Mouse (Mus musculus): ENCODE results near the gene Maco1. TPM values are rescaled to one million over a fixed set of nuclear protein-coding genes. Genes with fewer than 3 reads are reported as not detected.
"Not testable (repeated sequence)": the region's sequence is repeated elsewhere in the genome, so short reads cannot be mapped to it uniquely, and the experiment has no call there.

Maco1 gene
- polyA plus RNA-seq, 1 experiment = 1.4 TPM

DNA sequence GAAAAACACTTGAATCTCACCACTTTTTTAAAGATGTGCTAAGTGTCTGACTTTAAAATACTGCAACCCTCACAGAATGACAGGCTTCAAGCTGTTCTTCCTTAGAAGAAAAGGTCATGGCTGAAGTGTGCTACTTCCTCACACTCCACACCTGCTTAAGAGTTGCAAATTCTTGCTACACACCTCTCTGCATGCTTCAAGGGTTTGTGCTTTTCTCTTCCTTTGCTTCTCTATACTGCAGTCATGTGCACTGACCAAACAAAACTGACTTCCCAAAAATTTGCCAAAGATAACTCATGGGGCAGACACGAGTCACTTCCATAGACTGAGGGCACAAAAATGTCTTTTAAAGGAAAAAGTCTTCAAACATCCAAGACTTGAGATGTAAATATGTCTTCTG is 14.9 kb downstream of the Maco1 start:
- TF ChIP-seq GATA1 (IDR thresholded peaks at IDR 0.05; ENCODE audit: low read length) = no peak
- TF ChIP-seq TAL1 (IDR thresholded peaks at IDR 0.05; ENCODE audit: low read length) = no peak
- H3K27me3 ChIP-seq (ENCODE audit: control insufficient read depth) = no peaks in the 10 kb centered on the region
- H3K36me3 ChIP-seq (ENCODE audit: control insufficient read depth) = peaks cover 75% of the 10 kb centered on the region
- no peaks in the 10 kb centered on the region for H3K9me3 ChIP-seq (ENCODE audit: control insufficient read depth, low read length)
- H3K4me3 ChIP-seq (replicated peaks) = no peak overlapping the region
- peaks cover 24% of the 10 kb centered on the region for H3K4me1 ChIP-seq (ENCODE audit: control insufficient read depth)

DNA sequence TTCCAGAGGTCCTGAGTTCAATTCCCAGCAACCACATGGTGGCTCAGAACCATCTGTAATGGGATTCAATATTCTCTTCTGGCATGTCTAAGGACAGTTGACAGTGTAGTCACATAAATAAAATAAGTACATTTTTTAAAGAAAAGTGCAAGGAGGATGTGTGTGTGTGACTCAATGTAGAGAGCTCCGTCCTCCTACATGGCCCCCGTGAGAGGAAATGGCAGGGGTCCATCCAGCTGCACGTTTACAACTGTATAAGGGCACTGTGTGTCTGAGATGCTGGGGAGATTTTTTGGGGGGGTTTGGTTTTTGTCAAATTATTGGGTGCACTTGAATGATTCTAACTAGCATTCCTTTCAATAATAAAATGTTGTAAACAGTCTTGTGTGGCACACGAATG is 17.7 kb downstream of the Maco1 start:
- peaks cover 12% of the 10 kb centered on the region for H3K4me1 ChIP-seq (ENCODE audit: control insufficient read depth)
- no peaks in the 10 kb centered on the region for H3K9me3 ChIP-seq (ENCODE audit: control insufficient read depth, low read length)
- TF ChIP-seq GATA1 (IDR thresholded peaks at IDR 0.05; ENCODE audit: low read length) (no peak), TAL1 (IDR thresholded peaks at IDR 0.05; ENCODE audit: low read length) (no peak)
- H3K27me3 ChIP-seq (ENCODE audit: control insufficient read depth) = no peaks in the 10 kb centered on the region
- H3K36me3 ChIP-seq (ENCODE audit: control insufficient read depth) = peaks cover 87% of the 10 kb centered on the region
- no peak overlapping the region for H3K4me3 ChIP-seq (replicated peaks)

DNA sequence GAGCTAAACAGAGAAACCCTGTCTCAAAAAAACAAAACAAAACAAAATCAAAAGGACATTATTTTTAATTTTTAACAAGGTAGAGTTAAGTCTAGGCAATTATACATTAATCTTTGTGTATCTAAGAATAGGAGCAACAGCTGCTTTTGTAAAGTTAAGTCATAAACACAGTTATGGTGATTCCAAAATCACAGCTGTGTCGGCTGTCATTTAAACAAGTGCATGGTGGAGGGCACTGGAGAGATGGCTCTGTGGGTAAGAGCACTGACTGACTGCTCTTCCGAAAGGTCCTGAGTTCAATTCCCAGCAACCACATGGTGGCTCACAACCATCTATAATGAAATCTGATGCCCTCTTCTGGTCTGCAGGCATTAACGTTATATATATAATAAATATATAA is 21.2 kb downstream of the Maco1 start:
- no peaks in the 10 kb centered on the region for H3K9me3 ChIP-seq (ENCODE audit: control insufficient read depth, low read length)
- TF ChIP-seq TAL1 (IDR thresholded peaks at IDR 0.05; ENCODE audit: low read length) (no peak), GATA1 (IDR thresholded peaks at IDR 0.05; ENCODE audit: low read length) (no peak)
- H3K36me3 ChIP-seq (ENCODE audit: control insufficient read depth) = peaks cover 96% of the 10 kb centered on the region
- H3K4me3 ChIP-seq (replicated peaks) = no peak overlapping the region
- H3K4me1 ChIP-seq (ENCODE audit: control insufficient read depth) = no peaks in the 10 kb centered on the region; the same call in 1 of the 2 replicates
- H3K27me3 ChIP-seq (ENCODE audit: control insufficient read depth) = no peaks in the 10 kb centered on the region

DNA sequence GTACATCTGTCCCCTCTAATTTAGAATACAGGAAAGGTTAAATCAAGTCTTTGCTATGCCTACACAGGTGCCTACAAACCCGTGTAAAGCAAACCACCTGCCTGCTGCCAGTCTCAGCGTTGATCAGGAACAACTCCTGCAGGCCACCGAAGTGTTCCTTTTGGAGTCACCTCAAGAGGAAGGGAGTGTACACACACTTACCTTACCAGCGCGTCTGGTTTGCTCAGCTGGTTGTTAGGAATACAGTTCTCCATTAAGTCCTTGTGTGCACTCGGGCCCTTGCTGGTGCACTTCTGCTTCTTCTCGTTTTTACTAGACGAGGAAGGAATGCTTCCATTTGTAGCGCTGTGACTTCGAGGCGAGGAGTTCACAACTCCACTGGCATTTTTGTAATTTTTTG is 25.3 kb downstream of the Maco1 start:
- Histone ChIP-seq H3K27me3 (ENCODE audit: control insufficient read depth) (no peaks in the 10 kb centered on the region), H3K4me1 (ENCODE audit: control insufficient read depth) (no peaks in the 10 kb centered on the region), H3K36me3 (ENCODE audit: control insufficient read depth) (peaks cover 95% of the 10 kb centered on the region)

DNA sequence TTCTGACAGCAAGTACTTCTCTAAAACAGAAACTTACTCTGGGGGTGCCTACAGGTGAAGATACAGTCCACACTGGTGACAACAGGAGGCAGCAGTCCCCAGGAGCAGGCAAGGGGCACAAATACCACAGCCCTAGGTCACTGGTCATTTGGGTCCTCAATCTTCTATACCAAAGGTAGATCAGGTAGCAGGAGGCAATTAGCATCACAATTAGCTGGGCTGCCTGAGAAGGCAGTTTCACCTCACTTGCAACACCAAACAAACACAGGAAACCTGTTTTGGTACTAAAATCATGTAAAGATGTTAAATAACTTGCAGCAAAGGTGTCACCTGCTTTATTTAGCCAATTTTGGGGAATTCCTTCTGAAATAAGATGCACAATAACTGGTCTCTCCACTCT is 26.8 kb downstream of the Maco1 start:
- Histone ChIP-seq H3K27me3 (ENCODE audit: control insufficient read depth) (no peaks in the 10 kb centered on the region), H3K9me3 (ENCODE audit: control insufficient read depth, low read length) (no peaks in the 10 kb centered on the region), H3K36me3 (ENCODE audit: control insufficient read depth) (peaks cover 95% of the 10 kb centered on the region), H3K4me1 (ENCODE audit: control insufficient read depth) (peaks cover 2% of the 10 kb centered on the region; the same call in 1 of the 2 replicates), H3K4me3 (replicated peaks) (no peak overlapping the region)
- TF ChIP-seq GATA1 (IDR thresholded peaks at IDR 0.05; ENCODE audit: low read length) (no peak), TAL1 (IDR thresholded peaks at IDR 0.05; ENCODE audit: low read length) (no peak)

More for the DNA sequence above, 25.3 kb downstream of the Maco1 start:
- TF ChIP-seq GATA1 (IDR thresholded peaks at IDR 0.05; ENCODE audit: low read length) = no peak
- no peak for TF ChIP-seq TAL1 (IDR thresholded peaks at IDR 0.05; ENCODE audit: low read length)
- no peaks in the 10 kb centered on the region for H3K9me3 ChIP-seq (ENCODE audit: control insufficient read depth, low read length)
- H3K4me3 ChIP-seq (replicated peaks) = no peak overlapping the region

DNA sequence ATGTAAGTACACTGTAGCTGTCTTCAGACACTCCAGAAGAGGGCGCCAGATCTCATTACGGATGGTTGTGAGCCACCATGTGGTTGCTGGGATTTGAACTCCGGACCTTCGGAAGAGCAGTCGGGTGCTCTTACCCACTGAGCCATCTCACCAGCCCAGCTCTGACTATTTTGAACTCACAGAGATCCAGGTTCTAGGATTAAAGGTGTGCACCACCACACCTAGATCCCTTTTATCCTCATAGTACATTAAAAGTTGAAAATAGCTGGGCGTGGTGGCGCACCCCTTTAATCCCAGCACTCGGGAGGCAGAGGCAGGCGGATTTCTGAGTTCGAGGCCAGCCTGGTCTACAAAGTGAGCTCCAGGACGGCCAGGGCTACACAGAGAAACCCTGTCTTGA is 27.3 kb downstream of the Maco1 start:
- peaks cover 94% of the 10 kb centered on the region for H3K36me3 ChIP-seq (ENCODE audit: control insufficient read depth)
- H3K27me3 ChIP-seq (ENCODE audit: control insufficient read depth); H3K9me3 ChIP-seq (ENCODE audit: control insufficient read depth, low read length); H3K4me3 ChIP-seq (replicated peaks); H3K4me1 ChIP-seq (ENCODE audit: control insufficient read depth): not testable (repeated sequence)

DNA sequence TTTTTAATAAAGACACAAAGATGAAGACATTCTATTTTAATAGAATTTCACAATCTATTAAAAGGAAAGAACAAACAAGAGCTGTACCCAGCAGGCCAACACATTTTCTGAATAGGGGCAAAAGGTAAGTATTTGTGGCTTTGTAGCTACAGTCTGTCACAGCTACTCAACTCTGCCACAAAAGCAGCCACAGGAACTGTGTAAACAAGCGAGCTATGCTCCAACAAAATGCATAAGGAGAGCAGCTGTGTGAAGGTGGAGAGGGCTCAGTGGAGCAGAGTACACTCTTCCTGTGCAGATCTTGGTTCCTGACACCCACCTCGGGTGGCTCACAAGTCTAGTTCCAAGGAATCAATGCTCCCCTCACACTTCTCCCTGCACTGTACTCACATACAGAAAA is 29.6 kb downstream of the Maco1 start:
- peaks cover 8% of the 10 kb centered on the region for H3K4me1 ChIP-seq (ENCODE audit: control insufficient read depth)
- no peaks in the 10 kb centered on the region for H3K9me3 ChIP-seq (ENCODE audit: control insufficient read depth, low read length)
- no peaks in the 10 kb centered on the region for H3K27me3 ChIP-seq (ENCODE audit: control insufficient read depth)
- H3K36me3 ChIP-seq (ENCODE audit: control insufficient read depth) = peaks cover 96% of the 10 kb centered on the region
- no peak overlapping the region for H3K4me3 ChIP-seq (replicated peaks)
- TF ChIP-seq TAL1 (IDR thresholded peaks at IDR 0.05; ENCODE audit: low read length) (no peak), GATA1 (IDR thresholded peaks at IDR 0.05; ENCODE audit: low read length) (no peak)

DNA sequence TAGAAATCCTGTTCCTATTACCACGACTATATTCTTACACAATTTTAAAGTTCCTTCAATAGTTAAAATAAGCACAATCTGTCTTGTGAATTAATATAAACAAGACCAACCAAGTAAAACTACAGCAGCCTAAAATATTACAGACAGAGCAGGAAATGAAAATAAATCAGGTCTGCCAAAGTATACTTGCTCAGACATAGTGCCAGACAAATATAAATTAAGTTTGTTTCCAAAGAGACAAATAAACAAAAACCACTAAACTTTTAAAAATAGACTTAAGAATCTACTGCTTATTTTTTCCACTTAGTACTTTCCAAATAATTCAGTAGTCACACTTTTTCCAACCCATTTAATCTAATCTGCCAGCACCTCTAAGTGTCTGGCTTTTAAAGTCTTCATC is 32.1 kb downstream of the Maco1 start:
- Histone ChIP-seq H3K27me3 (ENCODE audit: control insufficient read depth) (no peaks in the 10 kb centered on the region), H3K9me3 (ENCODE audit: control insufficient read depth, low read length) (no peaks in the 10 kb centered on the region), H3K4me1 (ENCODE audit: control insufficient read depth) (peaks cover 10% of the 10 kb centered on the region), H3K4me3 (replicated peaks) (no peak overlapping the region), H3K36me3 (ENCODE audit: control insufficient read depth) (peaks cover 91% of the 10 kb centered on the region)
- TF ChIP-seq TAL1 (IDR thresholded peaks at IDR 0.05; ENCODE audit: low read length) = no peak
- TF ChIP-seq GATA1 (IDR thresholded peaks at IDR 0.05; ENCODE audit: low read length) = no peak

DNA sequence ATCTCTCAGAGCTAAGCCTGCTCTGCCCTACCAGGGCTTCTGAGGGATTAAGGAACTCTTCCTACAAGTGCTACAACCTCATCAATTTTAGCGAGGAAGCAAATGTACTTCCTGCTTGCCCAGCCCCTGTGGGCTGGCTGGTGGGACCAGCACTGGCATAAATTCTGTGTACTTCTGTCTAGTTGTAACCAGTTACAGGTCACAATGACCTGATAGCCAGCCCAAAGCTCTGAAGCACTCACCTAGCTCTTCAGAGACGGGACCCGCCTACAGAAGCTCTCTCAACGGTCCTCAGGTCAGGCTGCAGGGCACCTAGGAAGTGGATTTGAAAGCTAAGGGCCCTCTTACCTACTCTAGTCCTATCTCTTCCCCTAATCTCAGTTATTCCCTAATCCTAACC is 35.4 kb downstream of the Maco1 start:
- H3K4me3 ChIP-seq (replicated peaks) = no peak overlapping the region
- TF ChIP-seq TAL1 (IDR thresholded peaks at IDR 0.05; ENCODE audit: low read length) (no peak), GATA1 (IDR thresholded peaks at IDR 0.05; ENCODE audit: low read length) (no peak)
- H3K27me3 ChIP-seq (ENCODE audit: control insufficient read depth) = no peaks in the 10 kb centered on the region
- peaks cover 11% of the 10 kb centered on the region for H3K4me1 ChIP-seq (ENCODE audit: control insufficient read depth)
- no peaks in the 10 kb centered on the region for H3K9me3 ChIP-seq (ENCODE audit: control insufficient read depth, low read length)
- peaks cover 91% of the 10 kb centered on the region for H3K36me3 ChIP-seq (ENCODE audit: control insufficient read depth)

DNA sequence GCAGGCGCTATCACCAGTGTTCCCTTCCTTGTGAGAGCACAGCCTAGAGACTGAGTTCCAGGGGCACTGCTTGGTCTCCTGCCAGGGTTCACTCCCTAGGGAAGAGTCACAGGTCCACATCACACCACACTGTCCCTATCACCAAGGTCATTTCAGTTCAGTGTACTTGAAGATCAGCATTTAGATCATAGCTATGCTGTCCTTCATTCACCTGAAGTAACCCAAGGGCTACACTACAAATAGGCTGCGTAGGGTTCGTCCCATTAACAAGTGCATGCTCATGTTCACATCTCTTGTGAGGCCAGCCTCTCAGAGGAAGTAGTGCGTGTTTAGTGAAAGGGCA is 38.9 kb downstream of the Maco1 start:
- TF ChIP-seq GATA1 (IDR thresholded peaks at IDR 0.05; ENCODE audit: low read length) = no peak
- TF ChIP-seq TAL1 (IDR thresholded peaks at IDR 0.05; ENCODE audit: low read length) = no peak
- Histone ChIP-seq H3K9me3 (ENCODE audit: control insufficient read depth, low read length) (no peaks in the 10 kb centered on the region), H3K36me3 (ENCODE audit: control insufficient read depth) (peaks cover 93% of the 10 kb centered on the region), H3K4me3 (replicated peaks) (no peak overlapping the region), H3K27me3 (ENCODE audit: control insufficient read depth) (no peaks in the 10 kb centered on the region), H3K4me1 (ENCODE audit: control insufficient read depth) (peaks cover 8% of the 10 kb centered on the region)

All from erythroblast, embryonic 14.5 days (primary cell).